Mouse (Mus musculus): Measurements from ENCODE around the gene Ccdc96. TPM values are rescaled to one million over a fixed set of nuclear protein-coding genes. Genes with fewer than 3 reads are reported as not detected.

Ccdc96 gene
- polyA plus RNA-seq, 1 experiment from 2014 or later: 0.15 TPM

- WGBS: 77% methylated on average over 6 of the region's 6 CpGs
These were observed 51.2 kb downstream of the Ccdc96 start for GRCm38 (mm10) chr5:36535438-36536176.

DNA sequence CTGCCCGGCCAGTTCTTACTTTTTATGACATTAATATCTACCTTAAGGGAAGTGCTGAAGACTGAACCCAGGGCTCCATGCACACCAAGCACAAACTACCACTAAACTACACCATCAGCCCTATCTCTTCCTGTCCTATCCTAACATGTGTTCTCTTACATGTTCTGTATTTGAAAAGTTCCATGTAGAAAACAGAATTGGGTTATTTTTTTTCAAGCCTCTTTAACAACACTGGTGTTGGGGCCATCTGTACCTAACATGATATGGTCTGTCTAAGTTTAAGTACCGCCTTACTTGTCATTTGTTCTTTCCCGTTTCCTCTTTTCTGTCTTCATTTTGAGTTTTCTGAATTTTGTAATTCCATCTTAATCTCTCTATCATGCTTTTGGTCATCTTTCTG lies 52.0 kb downstream of the Ccdc96 start:
- no peak overlapping the region for H3K4me3 ChIP-seq
- no peaks in the 10 kb centered on the region for H3K4me1 ChIP-seq
- no peak overlapping the region for H3K9ac ChIP-seq
- no peak for ATAC-seq (ENCODE audit: low FRiP score, low read depth)
- no peak overlapping the region for H3K4me2 ChIP-seq (replicated peaks)
- WGBS: 87% methylated on average over 3 of the region's 3 CpGs
- H3K36me3 ChIP-seq: no peaks in the 10 kb centered on the region
- H3K9me3 ChIP-seq: no peaks in the 10 kb centered on the region
- H3K27ac ChIP-seq: no peak overlapping the region
- H3K27me3 ChIP-seq: no peaks in the 10 kb centered on the region

More at GRCm38 (mm10) chr5:36535438-36536176, 51.2 kb downstream of the Ccdc96 start:
- Histone ChIP-seq H3K4me1 (no peaks in the 10 kb centered on the region), H3K4me3 (no peak overlapping the region), H3K27me3 (no peaks in the 10 kb centered on the region), H3K36me3 (no peaks in the 10 kb centered on the region), H3K27ac (no peak overlapping the region), H3K9ac (no peak overlapping the region), H3K9me3 (no peaks in the 10 kb centered on the region), H3K4me2 (replicated peaks) (no peak overlapping the region)
- no peak for ATAC-seq (ENCODE audit: low FRiP score, low read depth)

Other genes starting within 250 kb of the Ccdc96 start
- gene Sorcs2, start 86.4 kb upstream of the Ccdc96 start, polyA plus RNA-seq (2015; fragmentation: Nextera tagmentation; extraction: Ambion mirVana): 21.2 and 23.0 TPM in 2 replicates
- 50.0 and 50.1 TPM in 2 replicates for gene Grpel1, start 19.6 kb upstream of the Ccdc96 start, polyA plus RNA-seq (2015; fragmentation: Nextera tagmentation; extraction: Ambion mirVana)
- gene Tada2b, start 303 bp upstream of the Ccdc96 start, polyA plus RNA-seq (2015; fragmentation: Nextera tagmentation; extraction: Ambion mirVana): 2.2 TPM in 2 replicates
- 38.1 and 38.2 TPM in 2 replicates for gene Tbc1d14, start 108.7 kb downstream of the Ccdc96 start, polyA plus RNA-seq (2015; fragmentation: Nextera tagmentation; extraction: Ambion mirVana)
- 20.6 and 21.4 TPM in 2 replicates for gene D5Ertd579e, start 211.4 kb downstream of the Ccdc96 start, polyA plus RNA-seq (2015; fragmentation: Nextera tagmentation; extraction: Ambion mirVana)

Measured in limb, embryonic 13.5 days (tissue).